Mouse (Mus musculus) retina, postnatal 7 days (tissue): Measurements from ENCODE around the gene Zfp467.
A peak's percentile ranks its signal among the peaks of the same experiment; 100 is the strongest.

Experiments
- DNase-seq: peaks from one replicate; pipeline ENCODE4 v3.0.0-alpha.2; 2012; ENCODE audit warnings: low read depth, low spot score

Gene Zfp467

DNA sequence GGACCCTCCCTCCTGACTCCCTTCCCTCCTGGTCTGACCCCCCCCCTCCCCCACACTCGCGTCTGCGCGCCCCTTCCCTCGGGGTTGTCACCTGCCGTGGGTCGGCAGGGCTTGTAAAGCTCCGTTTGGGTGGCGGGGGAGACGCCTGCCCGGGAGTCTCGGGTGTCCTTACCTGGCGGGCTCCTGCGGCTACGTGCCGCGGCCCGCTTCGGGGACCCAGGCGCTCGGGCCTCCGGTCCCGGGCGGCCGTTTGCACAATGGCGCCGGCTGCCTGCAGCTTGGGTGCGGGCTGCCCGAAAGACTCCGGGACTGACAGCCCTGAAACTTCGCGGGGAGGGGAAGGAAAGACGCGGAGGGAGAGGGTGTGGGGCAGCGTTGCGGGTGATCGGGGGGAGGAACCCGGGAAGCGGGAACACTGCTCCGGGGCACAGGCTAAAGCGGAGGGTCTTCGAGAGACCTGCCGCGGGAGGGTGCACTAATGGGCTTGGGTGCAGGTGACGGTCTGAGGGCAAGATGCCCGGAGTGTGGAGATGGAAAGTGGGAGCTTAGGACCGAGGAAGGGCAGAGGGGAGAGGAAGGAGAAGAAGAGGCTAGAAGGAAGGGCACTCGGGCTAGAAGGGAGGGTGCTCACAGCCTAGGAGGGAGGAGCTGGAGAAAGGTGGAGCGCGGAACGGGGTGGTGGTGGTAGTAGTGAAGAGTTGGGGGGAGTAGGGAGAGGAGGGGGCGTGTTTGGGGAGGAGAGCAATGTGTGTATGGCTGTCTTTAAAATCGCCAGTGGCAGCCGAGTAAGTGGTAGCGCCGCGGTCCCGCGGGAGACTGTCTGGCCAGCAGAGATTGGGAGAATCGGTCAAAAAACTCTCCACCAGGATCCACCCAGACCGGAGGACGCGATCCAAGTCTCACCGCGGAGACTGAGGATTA is at the start of gene Zfp467:
Gene Zfp467, minus strand, starts transcription at position 645 of the 921 bp plus-strand sequence.
- DNase-seq = peak; percentile 27

DNA sequence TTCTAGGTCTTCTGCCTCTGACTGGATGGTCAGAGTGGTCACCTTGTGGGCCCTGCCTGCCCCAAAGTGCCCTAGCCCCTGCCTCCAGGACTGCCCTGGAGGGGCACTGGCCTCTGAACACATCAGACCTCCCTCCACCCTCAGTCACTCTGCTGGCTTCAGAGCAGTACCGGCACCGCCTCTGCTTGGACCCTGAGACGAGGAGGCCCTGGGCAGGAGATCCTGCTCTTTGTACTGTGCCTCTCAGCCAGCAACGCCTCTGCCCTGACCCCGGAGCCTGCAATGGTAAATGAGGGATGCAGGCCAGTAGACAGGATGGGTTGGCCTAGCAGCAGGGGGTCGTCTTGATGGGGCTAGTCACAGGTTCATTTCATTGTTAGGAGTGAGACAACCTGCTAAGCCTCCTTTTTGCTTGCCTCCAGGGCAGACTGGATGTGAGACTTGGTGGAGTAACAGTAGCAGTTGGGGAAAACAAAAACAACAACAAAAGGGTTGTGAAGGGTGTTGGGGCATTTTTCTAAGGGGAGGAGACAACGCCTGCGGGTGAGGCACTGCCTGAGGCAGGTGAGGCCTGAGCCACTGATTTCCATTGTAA is 47.6 kb upstream of the Zfp467 start:
- DNase-seq = no peak

DNA sequence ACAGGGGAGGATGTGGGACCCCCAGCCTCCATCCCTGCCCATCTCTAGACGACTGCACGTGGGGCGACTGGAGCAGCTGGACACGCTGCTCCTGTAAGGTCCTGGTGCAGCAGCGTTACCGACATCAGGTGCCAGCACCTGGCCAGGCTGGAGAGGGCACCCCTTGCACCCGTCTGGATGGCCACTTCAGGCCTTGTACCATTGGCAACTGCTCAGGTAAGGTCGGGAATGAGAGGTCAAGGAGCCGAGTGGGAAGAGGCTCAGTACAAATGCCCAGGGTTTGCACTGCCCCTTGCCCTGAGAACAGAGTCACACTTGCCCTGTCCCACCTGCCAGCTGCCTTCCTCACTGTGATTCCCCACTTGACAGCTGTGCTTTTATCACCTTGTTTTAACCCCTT is 45.7 kb upstream of the Zfp467 start:
- no peak for DNase-seq

DNA sequence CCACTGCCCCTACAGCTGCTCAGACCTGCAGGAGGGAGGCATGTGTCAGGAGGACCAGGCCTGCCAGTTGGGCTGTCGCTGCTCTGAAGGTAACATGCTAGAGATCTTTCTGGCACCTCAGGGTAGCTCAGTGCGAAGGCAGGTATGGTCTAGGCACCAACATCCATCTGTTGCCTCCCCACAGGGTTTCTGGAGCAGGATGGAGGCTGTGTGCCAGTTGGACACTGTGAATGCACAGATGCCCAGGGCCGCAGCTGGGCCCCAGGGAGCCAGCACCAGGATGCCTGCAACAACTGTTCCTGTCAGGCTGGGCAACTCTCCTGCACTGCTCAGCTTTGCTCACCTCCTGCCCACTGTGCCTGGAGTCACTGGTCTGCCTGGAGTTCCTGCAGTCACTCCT is 44.1 kb upstream of the Zfp467 start:
- no peak for DNase-seq

DNA sequence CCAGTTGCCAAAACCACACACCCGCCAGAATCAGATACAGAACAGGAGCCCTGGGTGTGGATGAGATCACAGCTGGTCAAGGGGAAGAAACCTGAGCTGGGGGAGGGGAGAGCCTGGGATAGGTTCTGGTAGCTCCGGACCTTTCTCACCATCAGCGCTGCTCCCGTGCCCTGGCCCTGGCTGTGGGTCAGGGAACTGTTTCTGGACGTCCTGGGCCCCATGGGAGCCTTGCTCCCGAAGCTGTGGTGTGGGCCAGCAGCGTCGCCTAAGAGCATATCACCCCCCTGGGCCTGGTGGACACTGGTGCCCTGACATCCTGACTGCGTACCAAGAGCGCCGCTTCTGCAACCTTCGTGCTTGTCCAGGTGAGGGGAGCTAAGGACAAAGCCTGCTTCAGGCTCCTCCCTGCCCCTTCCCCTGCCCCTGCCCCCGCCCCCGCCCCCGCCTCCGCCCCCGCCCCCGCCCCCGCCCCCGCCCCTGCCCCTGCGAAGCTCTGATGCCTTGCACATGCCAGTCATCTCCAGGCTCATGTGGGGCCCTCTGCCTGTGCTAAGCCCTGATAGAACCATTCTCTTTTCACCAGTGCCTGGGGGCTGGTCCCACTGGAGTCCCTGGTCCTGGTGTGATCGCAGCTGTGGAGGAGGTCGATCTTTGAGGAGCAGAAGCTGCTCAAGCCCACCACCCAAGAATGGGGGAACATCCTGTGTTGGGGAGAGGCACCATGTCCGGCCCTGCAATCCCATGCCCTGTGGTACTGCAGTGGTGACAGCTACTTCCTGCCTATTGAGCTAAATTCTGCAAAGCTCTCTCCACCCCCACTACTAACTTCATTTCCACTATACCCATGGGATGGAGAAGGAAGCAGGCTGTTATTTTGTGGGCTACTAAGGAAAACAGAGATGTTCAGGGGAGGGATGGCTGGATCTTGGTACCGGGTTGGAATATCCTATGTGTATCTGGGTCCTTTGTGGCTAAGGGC is 42.4 kb upstream of the Zfp467 start:
- no peak for DNase-seq

DNA sequence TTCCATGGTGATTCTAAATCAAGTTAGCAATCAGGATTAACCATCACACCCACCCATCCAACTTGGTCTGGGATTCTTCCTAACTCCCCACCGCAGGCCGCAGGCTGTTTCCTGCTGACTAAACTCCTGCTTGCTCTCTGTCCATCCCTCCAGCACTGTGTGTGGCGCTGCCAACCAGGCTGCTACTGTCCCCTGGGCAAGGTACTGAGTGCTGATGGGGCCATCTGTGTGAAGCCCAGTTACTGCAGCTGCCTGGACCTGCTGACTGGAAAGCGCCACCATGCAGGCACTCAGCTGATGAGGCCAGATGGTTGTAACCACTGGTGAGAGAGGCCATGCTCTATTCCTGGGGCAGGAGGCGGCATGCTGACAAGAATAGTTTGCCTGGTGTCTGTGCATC is 36.9 kb upstream of the Zfp467 start:
- no peak for DNase-seq

DNA sequence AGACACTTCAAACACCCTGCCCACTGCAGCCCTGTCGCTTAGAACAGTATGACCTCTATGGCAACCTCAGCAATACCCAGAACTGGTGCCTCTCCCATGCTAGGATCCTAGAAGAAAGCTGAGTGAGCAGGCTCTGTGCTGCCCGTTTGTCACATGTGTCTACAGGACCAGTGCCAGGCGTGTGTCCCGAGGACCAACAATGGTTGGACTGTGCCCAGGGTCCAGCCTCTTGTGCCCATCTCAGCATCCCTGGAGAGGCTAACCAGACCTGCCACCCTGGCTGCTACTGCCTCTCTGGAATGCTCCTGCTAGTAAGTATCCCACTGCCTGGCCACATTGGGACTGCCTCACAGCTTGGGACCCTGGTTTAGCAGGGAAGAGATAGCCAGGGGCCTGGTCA is 32.8 kb upstream of the Zfp467 start:
- DNase-seq = no peak

DNA sequence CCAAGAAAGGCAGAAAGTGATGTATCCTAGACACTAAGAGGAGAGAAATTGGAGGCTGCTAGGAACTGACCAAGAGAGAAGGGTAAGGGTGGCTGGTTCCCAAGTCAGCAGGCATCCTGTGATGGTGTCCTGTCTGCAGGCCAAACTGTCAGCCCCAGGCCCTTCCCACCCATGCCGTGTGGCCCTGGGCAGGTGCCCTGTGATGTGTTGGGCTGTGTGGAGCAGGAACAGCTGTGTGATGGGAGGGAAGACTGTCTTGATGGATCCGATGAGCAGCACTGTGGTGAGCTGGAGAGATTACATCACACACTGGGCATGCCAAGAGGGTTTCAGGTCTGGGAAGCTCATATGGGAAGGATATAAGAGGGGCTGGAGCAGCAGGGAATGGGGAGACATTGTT is 25.1 kb upstream of the Zfp467 start:
- no peak for DNase-seq

DNA sequence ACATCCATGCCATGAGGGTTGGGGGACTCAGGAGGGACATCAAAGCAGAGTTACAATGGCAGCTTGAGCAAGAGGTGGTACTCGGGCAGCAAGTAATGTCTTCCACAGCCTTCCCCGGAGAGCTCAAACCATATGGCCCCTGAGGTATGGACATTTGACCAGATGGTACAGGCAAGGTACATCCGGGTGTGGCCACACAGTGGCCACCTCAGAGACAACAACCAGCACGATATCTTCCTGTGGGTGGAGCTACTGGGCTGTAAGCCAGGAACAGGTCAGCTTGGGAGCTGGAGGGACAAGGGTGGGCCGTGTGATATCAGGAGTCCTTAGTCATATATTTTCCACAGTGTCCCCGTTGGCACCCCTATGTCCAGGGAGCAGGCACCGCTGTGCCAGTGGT is 21.9 kb upstream of the Zfp467 start:
- no peak for DNase-seq

DNA sequence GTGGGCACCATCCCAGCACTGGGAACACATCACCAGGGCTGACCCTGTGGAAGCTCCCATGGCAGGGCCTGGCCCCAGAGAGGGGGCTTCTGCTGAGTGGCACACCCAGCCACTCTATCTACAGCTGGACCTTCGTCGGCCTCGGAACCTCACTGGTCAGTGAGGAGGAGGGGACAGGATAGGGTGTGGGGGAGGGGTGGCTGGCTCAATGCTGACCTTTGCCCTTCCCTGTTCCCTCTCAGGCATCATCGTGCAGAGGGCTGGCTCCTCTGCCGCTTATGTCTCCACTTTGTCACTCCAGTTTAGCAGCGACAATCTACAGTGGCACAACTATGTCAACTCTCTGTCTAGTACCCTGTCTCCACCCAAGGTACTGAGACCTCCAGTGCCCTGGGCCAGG is 21.1 kb upstream of the Zfp467 start:
- no peak for DNase-seq

DNA sequence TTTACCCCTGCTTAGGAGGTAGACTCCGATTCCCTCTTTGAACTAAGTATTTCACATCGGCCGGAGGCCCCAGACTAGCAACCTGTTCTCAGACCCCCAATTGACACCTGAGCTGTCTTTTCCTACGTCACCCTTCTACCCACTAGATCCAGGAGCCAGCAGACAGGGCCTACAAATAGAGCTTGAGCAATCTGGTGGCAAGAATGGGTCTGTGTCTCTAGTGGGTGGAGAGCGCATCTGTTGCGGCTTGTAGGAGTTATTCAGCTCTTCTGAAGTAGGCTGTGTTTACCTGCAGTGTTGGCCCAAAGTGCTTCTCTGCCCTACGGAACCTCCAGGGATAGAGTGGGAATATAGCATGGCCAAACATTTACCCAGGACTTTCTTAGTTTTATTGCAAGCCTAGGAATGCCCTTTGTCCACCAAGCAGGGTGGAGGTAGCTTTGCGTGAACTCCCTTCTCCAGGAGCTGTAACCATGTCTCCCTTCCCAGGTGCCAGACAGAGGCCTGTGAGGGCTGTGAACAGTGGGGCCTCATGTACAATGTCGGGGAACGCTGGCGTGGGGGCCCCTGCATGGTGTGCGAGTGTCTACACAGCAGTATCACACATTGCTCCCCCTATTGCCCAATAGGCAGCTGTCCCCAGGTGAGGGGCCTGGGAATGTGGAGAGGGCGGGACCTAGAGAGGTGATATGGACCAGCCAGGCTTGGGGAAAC is 19.5 kb upstream of the Zfp467 start:
- no peak for DNase-seq

DNA sequence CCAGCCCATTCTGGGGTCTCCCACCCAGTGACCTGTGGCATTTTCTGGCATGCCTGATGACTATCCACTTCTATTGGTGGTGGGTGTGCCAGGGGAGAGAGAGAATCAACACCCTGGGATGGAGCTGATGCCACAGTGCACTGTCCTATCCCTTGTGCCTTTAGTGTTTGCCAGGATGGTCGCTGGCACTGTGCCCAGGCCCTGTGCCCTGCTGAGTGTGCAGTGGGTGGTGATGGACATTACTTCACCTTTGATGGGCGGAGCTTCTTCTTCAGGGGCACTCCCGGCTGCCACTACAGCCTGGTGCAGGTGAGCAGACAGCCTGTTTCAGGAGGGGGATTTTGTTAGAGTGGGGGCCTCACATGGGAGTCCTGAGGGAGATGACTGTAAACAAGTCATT is 7.1 kb upstream of the Zfp467 start:
- DNase-seq = no peak

DNA sequence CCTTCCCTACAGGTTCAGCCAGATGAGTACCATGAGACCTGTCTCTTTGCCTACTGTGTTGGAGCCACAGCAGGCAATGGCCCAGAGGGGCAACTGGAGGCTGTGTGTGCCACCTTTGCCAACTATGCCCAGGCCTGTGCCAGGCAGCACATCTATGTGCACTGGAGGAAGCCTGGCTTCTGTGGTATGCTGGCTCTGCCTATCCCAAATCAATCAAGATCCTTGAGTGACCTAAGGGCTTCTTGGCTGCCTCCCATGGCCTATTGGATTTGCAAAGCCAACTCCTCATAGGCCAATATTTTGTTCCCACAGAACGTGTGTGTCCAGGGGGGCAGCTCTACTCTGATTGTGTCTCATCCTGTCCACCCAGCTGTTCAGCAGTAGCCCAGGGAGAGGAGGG is 6.5 kb upstream of the Zfp467 start:
- DNase-seq = no peak

DNA sequence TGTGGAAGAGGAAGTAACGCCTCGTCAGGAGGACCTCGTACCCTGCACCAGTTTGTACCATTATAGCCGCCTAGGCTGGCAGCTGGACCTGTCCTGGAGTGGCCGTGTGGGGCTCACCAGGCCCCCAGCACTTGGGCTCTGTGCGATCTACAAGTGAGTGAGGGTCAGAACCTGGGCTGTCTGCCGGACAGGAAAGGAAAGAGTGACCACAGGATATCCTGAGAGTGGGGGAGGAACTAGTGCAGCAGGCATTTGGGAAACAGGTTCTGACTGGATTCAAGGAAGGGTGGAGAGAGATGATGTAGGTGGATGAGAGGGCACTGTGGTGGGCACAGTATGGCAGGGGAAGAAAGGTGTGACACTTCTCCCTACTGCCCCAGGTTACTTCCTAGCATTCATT is 2.9 kb upstream of the Zfp467 start:
- DNase-seq = no peak

DNA sequence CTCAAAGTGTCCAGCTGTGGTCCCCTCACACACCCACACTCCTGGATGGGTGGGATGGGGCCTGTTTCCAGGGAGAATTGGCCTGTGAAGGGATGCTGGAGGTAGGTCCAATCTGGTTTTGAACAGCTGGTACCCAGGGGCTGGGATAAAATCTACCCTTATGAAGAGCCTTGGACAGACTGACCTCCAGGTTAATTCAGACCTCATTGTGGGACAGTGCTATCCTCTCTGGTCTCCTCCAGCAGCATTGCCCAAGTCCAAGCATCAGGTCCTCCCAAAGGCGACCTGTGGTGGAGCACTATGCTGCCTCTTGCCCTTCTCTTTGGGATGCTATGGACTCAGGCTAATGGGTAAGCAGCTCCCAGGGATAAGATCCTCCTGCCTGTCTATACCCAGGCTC is 2.3 kb upstream of the Zfp467 start, which contains the start of gene Sspo:
Gene Sspo, plus strand, starts transcription at position 301 of the 400 bp plus-strand sequence.
- no peak for DNase-seq

DNA sequence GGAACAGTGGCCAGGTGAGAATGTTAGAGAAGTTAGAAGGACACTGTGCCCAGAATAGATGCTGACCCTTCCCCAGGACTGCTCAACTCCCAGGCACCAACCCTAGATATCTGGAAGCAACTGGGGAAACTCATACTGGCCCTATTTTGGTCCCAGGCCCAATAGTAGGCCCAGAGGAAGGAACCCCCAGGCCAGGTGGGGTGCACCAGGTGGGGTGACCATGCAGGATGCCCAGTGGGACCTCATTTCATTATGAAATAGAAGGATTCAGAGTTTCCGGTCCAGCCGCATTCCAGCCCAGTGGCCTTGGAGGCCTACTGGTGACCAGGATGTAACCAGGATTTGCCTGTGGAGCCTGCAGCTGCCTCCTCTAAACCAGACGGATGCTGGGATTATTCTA is 1.3 kb upstream of the Zfp467 start:
- DNase-seq = no peak

DNA sequence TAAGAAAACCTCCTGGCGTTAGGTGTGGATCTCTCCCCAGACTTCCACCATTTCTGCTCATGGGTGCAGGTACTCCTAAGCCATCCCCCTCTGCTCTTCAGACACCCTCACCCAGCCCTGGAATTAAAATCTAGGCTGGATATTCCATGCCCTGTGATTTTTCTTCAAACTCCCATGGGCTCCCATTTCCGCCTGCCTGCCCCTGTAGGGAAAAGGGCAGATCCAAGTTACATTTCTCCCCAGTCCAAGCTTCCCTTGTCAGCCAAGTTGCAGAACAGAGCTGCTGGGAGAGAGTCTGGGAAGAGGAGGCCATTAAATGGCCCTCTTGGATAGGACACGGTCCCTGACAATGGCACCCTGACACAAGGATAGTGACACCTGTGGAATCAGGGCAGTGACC is 631 bp upstream of the Zfp467 start:
- DNase-seq = no peak

DNA sequence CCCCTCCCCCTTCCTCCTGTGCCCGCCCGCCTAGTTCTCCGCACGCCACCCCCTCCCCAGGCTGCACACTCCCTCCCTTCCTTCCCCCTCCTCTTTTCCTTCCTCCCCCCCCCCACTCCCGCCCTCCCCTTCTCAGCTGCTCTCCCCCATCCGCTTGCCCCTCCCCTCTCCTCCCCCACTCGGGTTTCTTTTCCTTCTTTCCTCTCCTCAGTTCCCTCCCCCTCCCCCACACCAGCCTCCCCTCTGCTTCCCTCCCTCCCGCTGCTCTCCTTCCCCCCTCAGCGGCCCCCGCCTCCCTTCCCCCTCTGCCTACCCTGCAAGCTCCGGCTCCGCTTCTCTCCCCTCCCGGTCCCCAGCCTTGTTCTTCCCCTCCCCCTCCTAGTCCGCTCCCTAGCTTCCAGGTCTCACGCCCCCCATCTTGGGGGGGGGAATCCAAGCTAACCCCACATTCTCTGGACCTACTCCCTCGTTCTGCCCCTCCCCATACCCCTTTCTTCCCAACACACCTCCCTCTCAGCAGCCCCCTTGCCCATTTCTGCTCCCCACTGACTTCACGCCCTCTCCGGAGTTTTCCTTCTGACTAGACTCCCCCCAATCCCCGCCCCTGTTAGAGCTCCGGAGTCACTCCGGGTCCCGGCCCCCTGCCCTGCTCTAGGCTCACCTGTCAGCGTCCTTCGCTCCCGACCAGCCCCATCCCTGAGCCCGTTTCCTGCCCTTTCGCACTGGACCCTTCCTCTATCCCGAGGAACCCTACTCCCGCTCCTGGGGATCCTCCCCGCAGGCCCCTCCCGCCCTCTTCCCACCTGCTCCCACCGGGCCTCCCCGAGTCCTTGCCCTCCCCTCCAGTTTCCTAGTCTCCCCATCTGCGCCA is 1.1 kb downstream of the Zfp467 start:
- DNase-seq = peak; percentile 68

DNA sequence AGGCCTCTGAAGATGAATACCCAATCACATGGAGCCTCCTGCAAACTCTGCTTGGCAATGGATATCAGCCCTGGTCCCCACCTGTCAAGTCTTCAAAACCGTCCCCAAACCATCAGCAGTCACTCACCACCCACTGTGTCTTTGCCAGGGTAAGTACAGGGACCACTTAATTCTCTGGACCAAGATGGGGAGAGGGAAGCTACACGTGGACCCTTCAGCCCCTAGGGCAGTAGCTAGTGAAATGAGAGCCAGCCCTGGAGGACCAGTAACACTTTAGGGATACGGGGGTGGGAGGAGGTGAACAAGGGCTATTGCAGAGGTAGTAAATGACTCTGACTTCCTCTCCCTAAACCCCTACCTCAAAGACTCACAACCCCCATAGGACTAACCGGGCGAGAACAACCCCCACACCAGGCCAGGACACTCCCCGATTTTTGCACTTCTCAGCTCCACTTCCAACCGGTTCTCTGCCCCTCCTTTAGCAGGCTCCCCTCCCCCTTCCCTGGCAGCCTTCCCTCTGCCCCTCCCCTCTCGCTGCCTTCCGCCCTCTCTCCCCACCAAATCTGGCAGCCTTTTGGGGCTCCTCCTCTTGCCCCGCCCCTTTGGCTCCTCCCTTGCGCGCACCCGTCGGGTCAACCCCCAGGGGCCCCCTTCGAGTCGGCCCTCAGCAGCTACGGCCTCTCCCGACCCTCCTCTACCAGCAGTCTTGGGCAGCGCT is 1.9 kb downstream of the Zfp467 start:
- DNase-seq = peak; percentile 67
